Comparison of ENCODE assay signal across 10 mouse cellular contexts in genomic region chr4:140147857-140148695, GRCm38 (mm10).
DNase-seq lines count a peak whose midpoint lies in the region; ATAC-seq lines count a peak whose summit lies in the region.
"Had no signal": no experiment of that assay in that cellular context is flagged by ENCODE, and none has a peak within 500 bp of the region (broad histone marks: within the 10 kb centered on the region; RNA-seq: fewer than 3 reads in every experiment).

No protein-coding gene starts in this region.

- no peak overlapping the region for H3K4me3 ChIP-seq in forebrain, embryonic 15.5 days
- H3K4me3 ChIP-seq in liver, embryonic 12.5 days: no peak overlapping the region
- H3K4me3 ChIP-seq: embryonic facial prominence, embryonic 12.5 days had no signal

- peak overlapping the region; percentile 18; the same call in 1 of the 2 replicates for H3K9ac ChIP-seq in forebrain, embryonic 15.5 days (replicated peaks)
- H3K9ac ChIP-seq in liver, embryonic 12.5 days: no peak overlapping the region
- H3K9ac ChIP-seq: embryonic facial prominence, embryonic 12.5 days had no signal

- peak; percentile 31 for DNase-seq in layer of hippocampus, adult 11-12 months (ENCODE audit: low spot score)
- DNase-seq in layer of hippocampus, postnatal 25 days (ENCODE audit: extremely low spot score in 1 of 2, low spot score in 1 of 2): no peak
- peak; percentile 71 for DNase-seq in cerebellum, adult 11-12 months
- DNase-seq in left cerebral cortex, postnatal 25 days (ENCODE audit: low spot score in 2 of 2): peak; percentile 48 to 83
- DNase-seq in gastrocnemius, adult 18-20 months (ENCODE audit: low spot score): no peak

- intact Hi-C loops in left cerebral cortex, postnatal 25 days (cut with DNase I): loop anchor here (10.0 kb wide), 1 partner anchor 227 kb away; no protein-coding TSS in a partner anchor

- no peaks in the 10 kb centered on the region for H3K27me3 ChIP-seq in forebrain, embryonic 15.5 days
- 0 out of 2 replicates have a peak, but pooled peaks cover 3% of the 10 kb centered on the region for H3K27me3 ChIP-seq in liver, embryonic 12.5 days (replicated peaks)
- H3K27me3 ChIP-seq: embryonic facial prominence, embryonic 12.5 days had no signal

- peak overlapping the region; percentile 58 for H3K27ac ChIP-seq in forebrain, embryonic 15.5 days (replicated peaks)
- no peak overlapping the region for H3K27ac ChIP-seq in liver, embryonic 12.5 days
- H3K27ac ChIP-seq: embryonic facial prominence, embryonic 12.5 days; macrophage had no signal

- no peaks in the 10 kb centered on the region for H3K9me3 ChIP-seq in forebrain, embryonic 15.5 days
- 0 out of 2 replicates have a peak, but pooled peaks cover 3% of the 10 kb centered on the region for H3K9me3 ChIP-seq in liver, embryonic 12.5 days (replicated peaks)

- peaks cover 20% of the 10 kb centered on the region for H3K4me1 ChIP-seq in forebrain, embryonic 15.5 days
- H3K4me1 ChIP-seq in liver, embryonic 12.5 days: no peaks in the 10 kb centered on the region
- H3K4me1 ChIP-seq: embryonic facial prominence, embryonic 12.5 days had no signal

- H3K4me2 ChIP-seq in forebrain, embryonic 15.5 days (replicated peaks): no peak overlapping the region
- H3K4me2 ChIP-seq in liver, embryonic 12.5 days: no peak overlapping the region
- H3K4me2 ChIP-seq: embryonic facial prominence, embryonic 12.5 days had no signal

- ATAC-seq in forebrain, embryonic 15.5 days (replicated peaks): no peak
- ATAC-seq in megakaryocyte-erythroid progenitor cell, adult 5-6 weeks (replicated peaks; ENCODE audit: low FRiP score, low TSS enrichment, poor library complexity, severe bottlenecking): no peak
- ATAC-seq in liver, embryonic 12.5 days: no peak

- WGBS in forebrain, embryonic 15.5 days: 56% methylated on average over 20 of the region's 20 CpGs
- 68% methylated on average over 20 of the region's 20 CpGs for WGBS in liver, embryonic 12.5 days (ENCODE audit: insufficient replicate concordance)

- no peaks in the 10 kb centered on the region for H3K36me3 ChIP-seq in forebrain, embryonic 15.5 days
- H3K36me3 ChIP-seq in liver, embryonic 12.5 days: no peaks in the 10 kb centered on the region
- H3K36me3 ChIP-seq: embryonic facial prominence, embryonic 12.5 days had no signal

Comparison
In these comparisons a context has a peak if more than half of its experiments do, and no peak if none do; other contexts are left out.
1. DNase-seq: peak in layer of hippocampus, adult 11-12 months (single experiment), cerebellum, adult 11-12 months (single experiment) and left cerebral cortex, postnatal 25 days (2 of 2); none in layer of hippocampus, postnatal 25 days (0 of 2) and gastrocnemius, adult 18-20 months (single experiment).